Mouse (Mus musculus): ENCODE data around the gene Dppa3.
"Not testable (repeated sequence)": the region's sequence is repeated elsewhere in the genome, so short reads cannot be mapped to it uniquely, and the experiment has no call there.

GRCm38 (mm10) chr6:122637566-122637965 lies 11.4 kb downstream of the Dppa3 start:
- TF ChIP-seq CTCF (IDR thresholded peaks at IDR 0.05; ENCODE audit: borderline replicate concordance, control insufficient read depth, extremely low read depth, insufficient read depth, low read length, poor library complexity); POLR2A (IDR thresholded peaks at IDR 0.05; ENCODE audit: control insufficient read depth, extremely low read depth, insufficient read depth, low read length, poor library complexity): not testable (repeated sequence)

Measured in thymus, adult 2 months (tissue).